In genomic region chr13:84343691-84344495, GRCm38 (mm10) we compare ENCODE assay signal across 14 mouse cellular contexts.
DNase-seq lines count a peak whose midpoint lies in the region; ATAC-seq lines count a peak whose summit lies in the region.
"Had no signal": no experiment of that assay in that cellular context is flagged by ENCODE, and none has a peak within 500 bp of the region (broad histone marks: within the 10 kb centered on the region; RNA-seq: fewer than 3 reads in every experiment).

No protein-coding gene starts in this region.

- 3% methylated on average over 13 of the region's 13 CpGs for WGBS in hindbrain, embryonic 10.5 days
- WGBS in midbrain, embryonic 15.5 days = 16% methylated on average over 13 of the region's 13 CpGs

- no peaks in the 10 kb centered on the region for H3K9me3 ChIP-seq in hindbrain, embryonic 10.5 days
- H3K9me3 ChIP-seq in midbrain, embryonic 15.5 days = no peaks in the 10 kb centered on the region
- H3K9me3 ChIP-seq: embryonic facial prominence, embryonic 12.5 days had no signal

- no peaks in the 10 kb centered on the region for H3K36me3 ChIP-seq in hindbrain, embryonic 10.5 days
- H3K36me3 ChIP-seq in midbrain, embryonic 15.5 days (replicated peaks) = no peaks in the 10 kb centered on the region
- H3K36me3 ChIP-seq: embryonic facial prominence, embryonic 12.5 days had no signal

- H3K4me1 ChIP-seq in hindbrain, embryonic 10.5 days (replicated peaks) = peaks cover 48% of the 10 kb centered on the region
- peaks cover 28% of the 10 kb centered on the region for H3K4me1 ChIP-seq in midbrain, embryonic 15.5 days

- H3K4me3 ChIP-seq in hindbrain, embryonic 10.5 days = no peak overlapping the region
- no peak overlapping the region for H3K4me3 ChIP-seq in midbrain, embryonic 15.5 days
- H3K4me3 ChIP-seq: embryonic facial prominence, embryonic 12.5 days had no signal

- H3K27me3 ChIP-seq in hindbrain, embryonic 10.5 days (ENCODE audit: insufficient read depth, poor library complexity, severe bottlenecking) = peaks cover 61% of the 10 kb centered on the region
- no peaks in the 10 kb centered on the region for H3K27me3 ChIP-seq in midbrain, embryonic 15.5 days (replicated peaks)

- DNase-seq in frontal cortex, postnatal 36 days (ENCODE audit: low spot score in 2 of 2) = peak; percentile 29 to 31
- DNase-seq in frontal cortex, postnatal 14 days (ENCODE audit: low spot score in 2 of 2) = no peak
- peak; percentile 18 for DNase-seq in cerebellum, adult 9-11 months
- peak; percentile 24 for DNase-seq in hindbrain, embryonic 10.5 days (ENCODE audit: low spot score)
- no peak for DNase-seq in adipocyte (ENCODE audit: low spot score)
- DNase-seq in adrenal gland, adult (ENCODE audit: inconsistent age in 2 of 2, low spot score in 1 of 2) = no peak
- no peak for DNase-seq in frontal cortex, postnatal 25 days (ENCODE audit: low spot score in 2 of 2)
- DNase-seq: adrenal gland, postnatal 36 days; gastrocnemius, postnatal 25 days; heart, postnatal 36 days had no signal

- H3K27ac ChIP-seq in hindbrain, embryonic 10.5 days = peak overlapping the region; percentile 64
- H3K27ac ChIP-seq in midbrain, embryonic 15.5 days = peak overlapping the region; percentile 98
- H3K27ac ChIP-seq: embryonic facial prominence, embryonic 12.5 days; kidney, postnatal 0 days had no signal

- H3K4me2 ChIP-seq in midbrain, embryonic 15.5 days = peak overlapping the region; percentile 64
- H3K4me2 ChIP-seq: embryonic facial prominence, embryonic 12.5 days had no signal

- no peak for ATAC-seq in midbrain, embryonic 15.5 days (replicated peaks)
- ATAC-seq: lung, postnatal 0 days had no signal

- H3K9ac ChIP-seq in midbrain, embryonic 15.5 days = no peak overlapping the region
- H3K9ac ChIP-seq: embryonic facial prominence, embryonic 12.5 days had no signal

Comparison
In these comparisons a context has a peak if more than half of its experiments do, and no peak if none do; other contexts are left out.
1. DNase-seq: peak in frontal cortex, postnatal 36 days (2 of 2), cerebellum, adult 9-11 months (single experiment) and hindbrain, embryonic 10.5 days (single experiment); none in frontal cortex, postnatal 14 days (0 of 2), adipocyte (single experiment), adrenal gland, adult (0 of 2) and frontal cortex, postnatal 25 days (0 of 2).